Mouse (Mus musculus) hindbrain, postnatal 0 days (tissue): ENCODE data around the gene Cfap126. TPM values are rescaled to one million over a fixed set of nuclear protein-coding genes. Genes with fewer than 3 reads are reported as not detected.

ENCODE experiments used
- ATAC-seq: fragments of 200-750 bp; cut with Nextera tagmentation; 2 replicates; pipeline ENCODE4 v1.8.0; 2017; ENCODE audit warnings: mild to moderate bottlenecking, moderate TSS enrichment, moderate library complexity
- DNase-seq: peaks from one replicate; pipeline ENCODE4 v3.0.0-alpha.2; 2015; ENCODE audit warnings: low spot score
- H3K27ac ChIP-seq: fragments of 300-500 bp; sonication (generic); 2 replicates; pipeline ENCODE4 v1.5.1; 2014; ENCODE audit warnings: mild to moderate bottlenecking
- H3K27me3 ChIP-seq: fragments of 300-500 bp; sonication (generic); 2 replicates; pipeline ENCODE4 v1.6.1; 2014; ENCODE audit warnings: low read length, mixed read lengths; ENCODE audit not compliant: insufficient read depth
- H3K36me3 ChIP-seq: fragments of 300-500 bp; sonication (generic); 2 replicates; pipeline ENCODE4 v1.6.1; 2014; ENCODE audit warnings: low read length, mixed read lengths; ENCODE audit not compliant: insufficient read depth
- H3K4me1 ChIP-seq: fragments of 300-500 bp; sonication (generic); 2 replicates; pipeline ENCODE4 v1.6.1; 2014; ENCODE audit warnings: antibody characterized with exemption, low read length, mixed read lengths; ENCODE audit not compliant: insufficient read depth
- H3K4me2 ChIP-seq: fragments of 300-500 bp; sonication (generic); 2 replicates; pipeline ENCODE4 v1.6.1; 2014; ENCODE audit warnings: low read depth, mild to moderate bottlenecking, low read length, moderate library complexity, mixed read lengths
- H3K4me3 ChIP-seq: fragments of 300-500 bp; sonication (generic); 2 replicates; pipeline ENCODE4 v1.5.1; 2014; ENCODE audit warnings: low read length
- H3K9ac ChIP-seq: fragments of 300-500 bp; sonication (generic); replicated peaks from 2 replicates; pipeline ENCODE4 v1.6.1; 2014; ENCODE audit warnings: mild to moderate bottlenecking, low read length, moderate library complexity, mixed read lengths
- H3K9me3 ChIP-seq: fragments of 300-500 bp; sonication (generic); 2 replicates; pipeline ENCODE4 v1.6.1; 2016; ENCODE audit warnings: low read length, mixed read lengths
- CTCF ChIP-seq: IDR thresholded peaks from 2 replicates; pipeline ENCODE4 v1.5.1; 2016; ENCODE audit warnings: antibody characterized with exemption, control low read depth, low read depth
- WGBS: fragments of 180-500 bp; shearing (Covaris S2); extraction: QIAGEN DNeasy Blood & Tissue Kit; methylation state at CpG from one replicate; pipeline ENCODE4 v1.1.7; 2014; 5-methylcytosine and 5-hydroxymethylcytosine counted together
- microRNA-seq, 2 experiments: library from miRNA; unstranded; fragments of <30 nt; microRNA quantifications; one replicate each; pipeline ENCODE4; 2016
- polyA plus RNA-seq: library from polyadenylated mRNA; unstranded; fragments of >200 nt; fragmentation: Nextera tagmentation; extraction: Ambion mirVana; gene quantifications from 2 replicates; pipeline ENCODE4 v1.2.1, GENCODE M21; 2015
- total RNA-seq: library from RNA; depleted of rRNA; stranded (reverse); fragments of >200 nt; gene quantifications from 2 replicates; pipeline ENCODE4 v1.2.3, GENCODE M21; 2014; rRNA removed

Cfap126 gene
- total and polyA plus RNA-seq, 2 experiments from 2014 or later = 2.7 to 12.2 TPM

DNA sequence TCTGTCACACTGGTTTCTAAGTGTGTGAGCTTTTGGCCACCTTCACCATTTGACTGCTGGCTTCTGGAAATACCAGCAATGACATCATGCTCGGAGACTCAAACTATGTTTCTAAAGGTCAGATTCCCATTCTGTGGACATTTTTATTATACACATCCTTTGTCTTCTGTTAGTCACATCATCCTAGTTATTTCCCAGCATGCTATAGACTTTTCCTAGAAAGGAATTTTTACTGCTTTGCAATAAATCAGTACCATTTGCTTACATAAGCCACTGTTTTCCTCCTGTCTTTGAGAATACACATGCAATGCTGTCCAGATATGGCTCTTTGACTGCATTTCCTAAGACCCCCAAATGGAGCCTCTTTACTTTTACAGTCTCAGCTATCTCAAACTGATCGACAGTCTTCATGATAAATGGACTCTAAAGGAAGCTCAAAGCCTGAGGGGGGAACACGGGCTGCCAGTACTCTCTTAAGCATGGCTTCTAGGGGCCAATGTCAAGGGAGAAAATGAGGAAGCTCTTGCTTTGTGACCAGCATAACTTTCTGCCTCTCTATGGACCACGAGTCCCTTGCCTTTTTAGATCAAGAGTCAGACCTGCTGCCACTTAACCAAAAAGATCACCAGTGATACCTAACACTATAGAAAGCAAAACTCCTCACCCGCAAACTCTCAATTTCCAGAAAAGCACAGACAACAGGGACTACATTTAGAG, 52.1 kb downstream of the Cfap126 start:
- 80% methylated on average over 5 of the region's 5 CpGs for WGBS
- no peak overlapping the region for H3K27ac ChIP-seq
- no peaks in the 10 kb centered on the region for H3K36me3 ChIP-seq
- no peaks in the 10 kb centered on the region for H3K4me1 ChIP-seq
- H3K4me2 ChIP-seq = no peak overlapping the region
- no peak overlapping the region for H3K4me3 ChIP-seq
- H3K9ac ChIP-seq = no peak overlapping the region
- no peaks in the 10 kb centered on the region for H3K27me3 ChIP-seq
- DNase-seq (no peak), ATAC-seq (no peak)
- TF ChIP-seq CTCF = no peak
- no peaks in the 10 kb centered on the region for H3K9me3 ChIP-seq

DNA sequence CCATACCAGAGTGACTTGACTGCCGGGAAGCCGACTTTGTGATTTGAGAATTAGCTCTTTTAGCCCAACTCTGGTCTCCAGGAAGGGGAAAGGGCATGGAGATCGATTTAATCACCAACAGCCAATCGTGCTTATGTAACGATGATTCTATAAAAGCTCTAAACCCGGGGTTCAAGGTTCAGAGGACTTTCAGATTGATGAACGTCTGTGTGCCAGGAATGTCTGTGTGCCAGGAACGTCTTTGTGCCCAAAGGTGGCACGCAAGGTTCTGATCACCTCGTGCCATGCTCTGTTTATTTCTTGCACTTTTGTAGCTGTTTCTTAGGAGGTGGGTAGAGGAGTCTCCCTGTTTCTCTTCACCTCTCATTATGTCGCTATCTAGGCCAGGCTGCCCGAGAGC, 55.2 kb downstream of the Cfap126 start:
- H3K4me3 ChIP-seq = no peak overlapping the region
- TF ChIP-seq CTCF = no peak
- WGBS = 90% methylated on average over 12 of the region's 12 CpGs

DNA sequence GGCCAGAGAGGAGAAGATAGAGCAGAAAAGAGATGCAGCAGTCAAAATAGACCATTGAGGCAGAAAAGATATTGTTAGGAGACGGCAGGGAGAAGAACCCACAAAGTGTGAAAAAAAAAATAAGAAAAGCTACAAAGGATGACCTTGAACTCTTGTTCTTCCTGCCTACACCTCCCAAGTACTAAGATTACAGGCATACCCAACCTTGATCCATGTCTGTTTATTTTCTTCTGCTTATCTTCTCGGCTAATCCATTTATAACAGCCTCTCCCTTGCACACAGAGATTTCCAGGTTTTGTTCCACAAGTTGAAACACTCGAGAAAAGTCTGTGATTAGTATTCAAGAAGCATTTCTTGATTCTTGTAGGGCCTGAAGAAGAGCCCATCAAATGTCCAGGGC, 56.2 kb downstream of the Cfap126 start:
- H3K9ac ChIP-seq = no peak overlapping the region
- ATAC-seq (no peak), DNase-seq (no peak)
- no peak overlapping the region for H3K4me2 ChIP-seq
- no peak overlapping the region for H3K4me3 ChIP-seq
- no peaks in the 10 kb centered on the region for H3K36me3 ChIP-seq
- no peaks in the 10 kb centered on the region for H3K9me3 ChIP-seq
- no peak overlapping the region for H3K27ac ChIP-seq
- no peak for TF ChIP-seq CTCF
- no peaks in the 10 kb centered on the region for H3K4me1 ChIP-seq
- WGBS = 73% methylated on average over 3 of the region's 3 CpGs
- H3K27me3 ChIP-seq = no peaks in the 10 kb centered on the region

More for the DNA sequence above, 55.2 kb downstream of the Cfap126 start:
- Histone ChIP-seq H3K9me3 (no peaks in the 10 kb centered on the region), H3K27ac (no peak overlapping the region), H3K36me3 (no peaks in the 10 kb centered on the region), H3K4me2 (no peak overlapping the region), H3K27me3 (no peaks in the 10 kb centered on the region), H3K9ac (no peak overlapping the region), H3K4me1 (no peaks in the 10 kb centered on the region)
- DNase-seq (no peak), ATAC-seq (no peak)

DNA sequence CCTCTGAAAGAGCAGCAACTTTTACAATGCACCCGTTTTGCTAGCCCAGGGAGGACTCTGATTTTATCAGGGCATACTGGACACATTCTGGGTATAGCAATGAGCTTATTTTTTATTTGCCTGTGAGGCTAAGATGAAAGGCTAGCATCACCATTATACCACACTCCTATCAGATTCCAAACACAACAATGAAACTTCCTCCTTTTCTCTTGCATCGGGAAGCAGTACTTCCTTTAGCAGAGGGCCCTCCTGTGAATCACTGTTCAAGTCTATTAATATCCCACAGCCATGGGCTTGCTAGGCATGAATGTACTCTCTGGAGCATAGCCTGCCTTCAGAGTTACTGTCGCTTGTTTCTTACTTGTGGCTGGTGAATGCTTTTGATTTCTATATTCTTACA, 57.4 kb downstream of the Cfap126 start:
- Histone ChIP-seq H3K4me1 (no peaks in the 10 kb centered on the region), H3K9ac (no peak overlapping the region), H3K4me3 (no peak overlapping the region), H3K27ac (no peak overlapping the region), H3K27me3 (no peaks in the 10 kb centered on the region), H3K36me3 (no peaks in the 10 kb centered on the region), H3K4me2 (no peak overlapping the region), H3K9me3 (no peaks in the 10 kb centered on the region)
- 59% methylated on average over 3 of the region's 3 CpGs for WGBS
- TF ChIP-seq CTCF = no peak
- DNase-seq (no peak), ATAC-seq (no peak)

DNA sequence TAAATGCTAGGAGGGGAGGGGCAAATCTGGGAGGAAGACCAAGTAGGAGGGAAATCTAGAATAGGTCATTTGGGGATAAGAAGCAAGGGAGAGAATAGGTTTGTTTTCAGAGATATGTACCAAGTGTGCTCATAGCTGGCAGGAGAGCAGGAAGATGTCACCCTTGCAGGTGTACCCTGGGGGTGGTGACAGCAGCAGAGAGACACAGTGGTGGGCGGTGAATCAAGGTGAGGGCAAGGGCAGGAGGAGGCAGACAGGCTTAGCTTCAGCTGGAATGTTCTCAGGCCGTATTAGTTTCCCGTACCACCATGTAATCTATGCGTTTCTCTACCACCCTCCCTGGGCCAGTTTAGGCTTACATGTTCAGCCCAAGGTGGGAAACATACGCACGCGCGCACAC, 59.1 kb downstream of the Cfap126 start:
- no peaks in the 10 kb centered on the region for H3K27me3 ChIP-seq
- no peak for TF ChIP-seq CTCF
- no peak overlapping the region for H3K27ac ChIP-seq
- no peak overlapping the region for H3K9ac ChIP-seq
- H3K36me3 ChIP-seq = no peaks in the 10 kb centered on the region
- no peaks in the 10 kb centered on the region for H3K4me1 ChIP-seq
- H3K4me3 ChIP-seq = no peak overlapping the region
- no peak overlapping the region for H3K4me2 ChIP-seq
- no peak for DNase-seq
- no peak for ATAC-seq
- no peaks in the 10 kb centered on the region for H3K9me3 ChIP-seq
- WGBS = 99% methylated on average over 8 of the region's 8 CpGs

Small RNAs within 50 kb of the gene (microRNA-seq; reads per million reads assigned to microRNA genes)
- gene Gm27552 (0 reads per million in 2 experiments), gene Gm27844 (0 reads per million in 2 experiments), gene Mir6546 (0.88 to 1.8 reads per million in 2 experiments)

Other genes with a start within 250 kb of the Cfap126 start
- 15.7 and 17.8 TPM in 2 replicates for gene Atf6, start 246.1 kb upstream of the Cfap126 start, total RNA-seq
- gene Atf6, start 246.1 kb upstream of the Cfap126 start, polyA plus RNA-seq = 6.1 and 6.3 TPM in 2 replicates
- gene Gm26620, start 228.9 kb upstream of the Cfap126 start, total RNA-seq = 0.52 TPM in 1 of 2 replicates, not detected in the other
- 0.86 and 1.5 TPM in 2 replicates for gene Gm26620, start 228.9 kb upstream of the Cfap126 start, polyA plus RNA-seq
- gene Dusp12, start 228.4 kb upstream of the Cfap126 start, total RNA-seq = 25.4 and 40.4 TPM in 2 replicates
- 32.0 and 34.4 TPM in 2 replicates for gene Dusp12, start 228.4 kb upstream of the Cfap126 start, polyA plus RNA-seq
- 0.68 and 0.86 TPM in 2 replicates for gene Fcrlb, start 201.0 kb upstream of the Cfap126 start, total RNA-seq
- gene Fcrlb, start 201.0 kb upstream of the Cfap126 start, polyA plus RNA-seq = 1.0 and 1.4 TPM in 2 replicates
- gene Fcrla, start 186.3 kb upstream of the Cfap126 start, total RNA-seq = not detected in 2 replicates
- not detected in 2 replicates for gene Fcrla, start 186.3 kb upstream of the Cfap126 start, polyA plus RNA-seq
- gene Fcgr2b, start 137.4 kb upstream of the Cfap126 start, total RNA-seq = 2.2 and 5.3 TPM in 2 replicates
- 3.6 and 4.3 TPM in 2 replicates for gene Fcgr2b, start 137.4 kb upstream of the Cfap126 start, polyA plus RNA-seq
- 0.58 TPM in 1 of 2 replicates, not detected in the other for gene Fcgr4, start 95.0 kb upstream of the Cfap126 start, total RNA-seq
- 0.55 and 0.71 TPM in 2 replicates for gene Fcgr4, start 95.0 kb upstream of the Cfap126 start, polyA plus RNA-seq
- 15.2 and 15.9 TPM in 2 replicates for gene Fcgr3, start 49.0 kb upstream of the Cfap126 start, total RNA-seq
- gene Fcgr3, start 49.0 kb upstream of the Cfap126 start, polyA plus RNA-seq = 14.1 and 15.5 TPM in 2 replicates
- 227 and 243 TPM in 2 replicates for gene Sdhc, start 36.7 kb downstream of the Cfap126 start, total RNA-seq
- gene Sdhc, start 36.7 kb downstream of the Cfap126 start, polyA plus RNA-seq = 309 and 320 TPM in 2 replicates
- gene Mpz, start 36.8 kb downstream of the Cfap126 start, total RNA-seq = 4.8 and 5.5 TPM in 2 replicates
- 5.1 and 5.9 TPM in 2 replicates for gene Mpz, start 36.8 kb downstream of the Cfap126 start, polyA plus RNA-seq
- 19.4 and 23.5 TPM in 2 replicates for gene Pcp4l1, start 82.3 kb downstream of the Cfap126 start, total RNA-seq
- 53.6 and 65.6 TPM in 2 replicates for gene Pcp4l1, start 82.3 kb downstream of the Cfap126 start, polyA plus RNA-seq
- not detected in 2 replicates for gene Nr1i3, start 100.1 kb downstream of the Cfap126 start, total RNA-seq
- gene Nr1i3, start 100.1 kb downstream of the Cfap126 start, polyA plus RNA-seq = 0.40 and 0.43 TPM in 2 replicates
- gene Tomm40l, start 108.6 kb downstream of the Cfap126 start, total RNA-seq = 44.2 and 53.6 TPM in 2 replicates
- 41.1 and 45.5 TPM in 2 replicates for gene Tomm40l, start 108.6 kb downstream of the Cfap126 start, polyA plus RNA-seq
- not detected in 2 replicates for gene Apoa2, start 111.1 kb downstream of the Cfap126 start, total RNA-seq
- gene Apoa2, start 111.1 kb downstream of the Cfap126 start, polyA plus RNA-seq = 8.1 and 8.8 TPM in 2 replicates
- gene Fcer1g, start 120.4 kb downstream of the Cfap126 start, total RNA-seq = 24.2 and 30.6 TPM in 2 replicates
- 31.4 and 34.6 TPM in 2 replicates for gene Fcer1g, start 120.4 kb downstream of the Cfap126 start, polyA plus RNA-seq
- 7.4 and 8.9 TPM in 2 replicates for gene Adamts4, start 136.5 kb downstream of the Cfap126 start, total RNA-seq
- 4.4 and 5.1 TPM in 2 replicates for gene Adamts4, start 136.5 kb downstream of the Cfap126 start, polyA plus RNA-seq
- gene Ndufs2, start 137.5 kb downstream of the Cfap126 start, total RNA-seq = 234 and 269 TPM in 2 replicates
- 279 and 286 TPM in 2 replicates for gene Ndufs2, start 137.5 kb downstream of the Cfap126 start, polyA plus RNA-seq
- 80.5 and 101 TPM in 2 replicates for gene B4galt3, start 156.4 kb downstream of the Cfap126 start, total RNA-seq
- 88.8 and 91.9 TPM in 2 replicates for gene B4galt3, start 156.4 kb downstream of the Cfap126 start, polyA plus RNA-seq
- 35.0 and 44.3 TPM in 2 replicates for gene Ppox, start 167.3 kb downstream of the Cfap126 start, total RNA-seq
- gene Ppox, start 167.3 kb downstream of the Cfap126 start, polyA plus RNA-seq = 32.4 and 34.3 TPM in 2 replicates
- 48.6 and 58.7 TPM in 2 replicates for gene Usp21, start 174.1 kb downstream of the Cfap126 start, total RNA-seq
- gene Usp21, start 174.1 kb downstream of the Cfap126 start, polyA plus RNA-seq = 71.7 and 73.3 TPM in 2 replicates
- 88.3 and 90.1 TPM in 2 replicates for gene Ufc1, start 181.1 kb downstream of the Cfap126 start, total RNA-seq
- 142 and 146 TPM in 2 replicates for gene Ufc1, start 181.1 kb downstream of the Cfap126 start, polyA plus RNA-seq
- 28.7 and 30.2 TPM in 2 replicates for gene Dedd, start 215.2 kb downstream of the Cfap126 start, total RNA-seq
- 38.4 and 39.9 TPM in 2 replicates for gene Dedd, start 215.2 kb downstream of the Cfap126 start, polyA plus RNA-seq
- 49.0 and 51.8 TPM in 2 replicates for gene Nit1, start 231.7 kb downstream of the Cfap126 start, total RNA-seq
- 44.7 and 45.9 TPM in 2 replicates for gene Nit1, start 231.7 kb downstream of the Cfap126 start, polyA plus RNA-seq
- 11.9 and 13.1 TPM in 2 replicates for gene Pfdn2, start 231.8 kb downstream of the Cfap126 start, total RNA-seq
- 136 and 140 TPM in 2 replicates for gene Pfdn2, start 231.8 kb downstream of the Cfap126 start, polyA plus RNA-seq
- gene Klhdc9, start 246.9 kb downstream of the Cfap126 start, total RNA-seq = 4.3 and 5.1 TPM in 2 replicates
- gene Klhdc9, start 246.9 kb downstream of the Cfap126 start, polyA plus RNA-seq = 5.3 and 7.8 TPM in 2 replicates